Mouse (Mus musculus): ENCODE measurements around the gene D430041D05Rik. TPM values are rescaled to one million over a fixed set of nuclear protein-coding genes. Genes with fewer than 3 reads are reported as not detected.

Gene D430041D05Rik
- total and polyA plus RNA-seq, 2 experiments from 2014 or later, result 7.9 to 47.6 TPM

GRCm38 (mm10) chr2:104333952-104334351, 76.9 kb downstream of the D430041D05Rik start:
- WGBS, result 64% methylated on average over 5 of the region's 5 CpGs
- Histone ChIP-seq H3K9ac (replicated peaks; ENCODE audit: low read length, poor library complexity, severe bottlenecking) (no peak overlapping the region), H3K4me2 (ENCODE audit: low read depth, low read length, poor library complexity, severe bottlenecking) (no peak overlapping the region), H3K9me3 (ENCODE audit: low read length) (no peaks in the 10 kb centered on the region), H3K27me3 (ENCODE audit: insufficient read depth, low read length) (no peaks in the 10 kb centered on the region), H3K4me3 (ENCODE audit: low read depth, low read length) (no peak overlapping the region), H3K27ac (ENCODE audit: low read depth, low read length) (no peak overlapping the region), H3K36me3 (ENCODE audit: insufficient read depth, low read length) (no peaks in the 10 kb centered on the region), H3K4me1 (ENCODE audit: insufficient read depth, low read length) (no peaks in the 10 kb centered on the region)
- peak; percentile 62 for TF ChIP-seq CTCF (IDR thresholded peaks at IDR 0.05)
- ATAC-seq (ENCODE audit: low FRiP score) (peak; percentile 20; the same call in 1 of the 2 replicates), DNase-seq (ENCODE audit: low spot score) (peak; percentile 42)

- no peak overlapping the region for H3K4me3 ChIP-seq (ENCODE audit: low read depth, low read length)
- ATAC-seq (ENCODE audit: low FRiP score), result no peak
- no peaks in the 10 kb centered on the region for H3K9me3 ChIP-seq (ENCODE audit: low read length)
- TF ChIP-seq CTCF (IDR thresholded peaks at IDR 0.05), result no peak
- H3K27ac ChIP-seq (ENCODE audit: low read depth, low read length), result no peak overlapping the region
- no peaks in the 10 kb centered on the region; the same call in 1 of the 2 replicates for H3K4me1 ChIP-seq (ENCODE audit: insufficient read depth, low read length)
- H3K36me3 ChIP-seq (ENCODE audit: insufficient read depth, low read length), result no peaks in the 10 kb centered on the region
- H3K27me3 ChIP-seq (ENCODE audit: insufficient read depth, low read length), result no peaks in the 10 kb centered on the region
- H3K4me2 ChIP-seq (ENCODE audit: low read depth, low read length, poor library complexity, severe bottlenecking), result no peak overlapping the region
- 67% methylated on average over 4 of the region's 4 CpGs for WGBS
- no peak for DNase-seq (ENCODE audit: low spot score)
- no peak overlapping the region for H3K9ac ChIP-seq (replicated peaks; ENCODE audit: low read length, poor library complexity, severe bottlenecking)
Measured at GRCm38 (mm10) chr2:104332707-104333106, 78.1 kb downstream of the D430041D05Rik start.

DNA sequence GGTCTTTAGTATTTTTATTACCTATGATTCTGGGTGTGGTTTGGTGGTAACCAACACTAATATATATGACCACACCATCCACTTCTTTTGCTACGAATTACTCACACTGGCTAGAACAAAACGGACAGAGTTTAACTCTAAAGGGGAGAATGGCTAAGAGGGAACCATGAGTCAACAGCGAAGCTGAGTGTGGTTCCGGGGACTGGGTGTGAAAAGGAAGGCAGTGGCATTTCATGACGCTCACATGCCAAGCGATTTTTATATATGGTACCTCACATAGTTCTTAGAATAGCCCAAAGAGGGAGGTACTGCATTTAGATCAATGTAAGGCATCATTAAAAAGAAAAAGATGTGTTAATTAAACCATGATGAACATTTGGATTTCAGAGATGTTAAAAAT, 79.6 kb downstream of the D430041D05Rik start:
- no peaks in the 10 kb centered on the region for H3K9me3 ChIP-seq (ENCODE audit: low read length)
- H3K27ac ChIP-seq (ENCODE audit: low read depth, low read length), result no peak overlapping the region
- H3K4me1 ChIP-seq (ENCODE audit: insufficient read depth, low read length), result peaks cover 4% of the 10 kb centered on the region; the same call in 1 of the 2 replicates
- no peaks in the 10 kb centered on the region for H3K36me3 ChIP-seq (ENCODE audit: insufficient read depth, low read length)
- DNase-seq (ENCODE audit: low spot score) (no peak), ATAC-seq (ENCODE audit: low FRiP score) (no peak)
- WGBS, result 87% methylated on average over 6 of the region's 6 CpGs
- no peak for TF ChIP-seq CTCF (IDR thresholded peaks at IDR 0.05)
- no peak overlapping the region for H3K4me2 ChIP-seq (ENCODE audit: low read depth, low read length, poor library complexity, severe bottlenecking)
- H3K4me3 ChIP-seq (ENCODE audit: low read depth, low read length), result no peak overlapping the region
- H3K27me3 ChIP-seq (ENCODE audit: insufficient read depth, low read length), result no peaks in the 10 kb centered on the region
- no peak overlapping the region for H3K9ac ChIP-seq (replicated peaks; ENCODE audit: low read length, poor library complexity, severe bottlenecking)

DNA sequence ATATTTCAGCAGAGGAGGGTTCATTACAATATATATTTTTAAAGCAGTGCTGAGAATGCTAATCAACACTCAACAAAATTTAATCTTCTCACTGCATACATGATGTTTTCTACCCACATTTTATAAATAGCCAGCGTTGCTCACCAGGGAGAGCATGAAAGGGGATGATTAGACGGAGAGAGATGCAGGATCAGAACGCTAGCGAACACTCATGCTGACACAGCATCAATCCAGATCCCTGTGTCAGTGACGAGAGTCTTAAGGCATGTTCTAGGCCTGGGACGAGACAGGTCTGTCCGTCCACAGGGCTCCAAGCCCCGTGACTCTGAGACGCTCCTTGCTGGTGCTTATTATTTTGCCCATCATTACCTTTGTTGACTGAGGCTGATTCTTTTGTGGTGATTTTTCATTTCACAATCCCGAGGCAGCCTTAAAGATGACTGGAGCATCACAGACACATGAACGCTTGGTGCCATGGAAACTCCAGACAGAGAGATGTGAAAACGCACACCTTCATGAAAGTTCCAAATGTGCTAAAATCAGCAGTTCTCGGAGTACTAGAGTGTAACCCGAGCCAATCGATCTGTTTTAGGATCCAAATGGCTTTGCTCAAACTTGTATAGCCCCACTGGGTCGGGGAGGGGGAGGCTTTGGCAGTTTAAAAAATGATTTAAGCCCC, 83.6 kb downstream of the D430041D05Rik start:
- no peak overlapping the region for H3K9ac ChIP-seq (replicated peaks; ENCODE audit: low read length, poor library complexity, severe bottlenecking)
- H3K27me3 ChIP-seq (ENCODE audit: insufficient read depth, low read length), result no peaks in the 10 kb centered on the region
- peak overlapping the region; percentile 26 for H3K27ac ChIP-seq (ENCODE audit: low read depth, low read length)
- H3K4me3 ChIP-seq (ENCODE audit: low read depth, low read length), result no peak overlapping the region
- no peak for TF ChIP-seq CTCF (IDR thresholded peaks at IDR 0.05)
- peak overlapping the region; percentile 1; the same call in 1 of the 2 replicates for H3K4me2 ChIP-seq (ENCODE audit: low read depth, low read length, poor library complexity, severe bottlenecking)
- peak; percentile 47; the same call in 1 of the 2 replicates for ATAC-seq (ENCODE audit: low FRiP score)
- H3K9me3 ChIP-seq (ENCODE audit: low read length), result no peaks in the 10 kb centered on the region
- H3K4me1 ChIP-seq (ENCODE audit: insufficient read depth, low read length), result peaks cover 8% of the 10 kb centered on the region
- WGBS, result 51% methylated on average over 16 of the region's 16 CpGs
- H3K36me3 ChIP-seq (ENCODE audit: insufficient read depth, low read length), result no peaks in the 10 kb centered on the region
- no peak for DNase-seq (ENCODE audit: low spot score)

DNA sequence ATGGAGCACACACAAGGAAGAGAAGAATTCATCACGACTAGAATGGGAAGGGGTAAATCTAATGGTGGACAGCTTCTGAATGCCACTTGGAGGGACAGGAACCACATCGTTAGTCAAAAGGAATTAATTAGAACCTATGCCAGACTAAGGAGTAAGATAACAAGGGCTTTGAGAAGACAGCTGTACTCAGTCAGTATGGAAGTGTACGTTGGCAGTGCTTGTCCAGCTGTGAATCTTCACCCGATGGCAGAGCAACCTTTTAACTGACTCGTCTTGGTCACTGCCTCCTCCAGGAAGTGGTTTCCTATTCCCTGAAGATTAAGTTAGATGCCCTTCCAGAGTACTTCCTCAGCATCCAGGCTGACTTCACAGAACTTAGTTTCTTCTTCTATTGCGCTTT, 87.0 kb downstream of the D430041D05Rik start:
- WGBS, result 79% methylated on average over 6 of the region's 6 CpGs
- no peak for ATAC-seq (ENCODE audit: low FRiP score)

GRCm38 (mm10) chr2:104323351-104323750, 87.5 kb downstream of the D430041D05Rik start:
- Histone ChIP-seq H3K9me3 (ENCODE audit: low read length) (no peaks in the 10 kb centered on the region), H3K27ac (ENCODE audit: low read depth, low read length) (no peak overlapping the region), H3K4me2 (ENCODE audit: low read depth, low read length, poor library complexity, severe bottlenecking) (no peak overlapping the region), H3K27me3 (ENCODE audit: insufficient read depth, low read length) (no peaks in the 10 kb centered on the region), H3K4me3 (ENCODE audit: low read depth, low read length) (no peak overlapping the region), H3K9ac (replicated peaks; ENCODE audit: low read length, poor library complexity, severe bottlenecking) (no peak overlapping the region), H3K36me3 (ENCODE audit: insufficient read depth, low read length) (no peaks in the 10 kb centered on the region), H3K4me1 (ENCODE audit: insufficient read depth, low read length) (peaks cover 10% of the 10 kb centered on the region)
- DNase-seq (ENCODE audit: low spot score) (no peak), ATAC-seq (ENCODE audit: low FRiP score) (no peak)
- 83% methylated on average over 5 of the region's 5 CpGs for WGBS
- no peak for TF ChIP-seq CTCF (IDR thresholded peaks at IDR 0.05)

More for the DNA sequence above, 87.0 kb downstream of the D430041D05Rik start:
- no peak for DNase-seq (ENCODE audit: low spot score)
- no peaks in the 10 kb centered on the region for H3K9me3 ChIP-seq (ENCODE audit: low read length)
- no peak overlapping the region for H3K27ac ChIP-seq (ENCODE audit: low read depth, low read length)
- TF ChIP-seq CTCF (IDR thresholded peaks at IDR 0.05), result no peak
- H3K9ac ChIP-seq (replicated peaks; ENCODE audit: low read length, poor library complexity, severe bottlenecking), result no peak overlapping the region
- H3K27me3 ChIP-seq (ENCODE audit: insufficient read depth, low read length), result no peaks in the 10 kb centered on the region
- peaks cover 10% of the 10 kb centered on the region for H3K4me1 ChIP-seq (ENCODE audit: insufficient read depth, low read length)
- H3K4me2 ChIP-seq (ENCODE audit: low read depth, low read length, poor library complexity, severe bottlenecking), result no peak overlapping the region
- no peak overlapping the region for H3K4me3 ChIP-seq (ENCODE audit: low read depth, low read length)
- no peaks in the 10 kb centered on the region for H3K36me3 ChIP-seq (ENCODE audit: insufficient read depth, low read length)

All from midbrain, postnatal 0 days (tissue).